Mouse (Mus musculus): ENCODE measurements around the gene Med13l. TPM values are rescaled to one million over a fixed set of nuclear protein-coding genes. Genes with fewer than 3 reads are reported as not detected.

Gene Med13l
- polyA plus RNA-seq, 1 experiment from 2014 or later: 9.8 TPM

DNA sequence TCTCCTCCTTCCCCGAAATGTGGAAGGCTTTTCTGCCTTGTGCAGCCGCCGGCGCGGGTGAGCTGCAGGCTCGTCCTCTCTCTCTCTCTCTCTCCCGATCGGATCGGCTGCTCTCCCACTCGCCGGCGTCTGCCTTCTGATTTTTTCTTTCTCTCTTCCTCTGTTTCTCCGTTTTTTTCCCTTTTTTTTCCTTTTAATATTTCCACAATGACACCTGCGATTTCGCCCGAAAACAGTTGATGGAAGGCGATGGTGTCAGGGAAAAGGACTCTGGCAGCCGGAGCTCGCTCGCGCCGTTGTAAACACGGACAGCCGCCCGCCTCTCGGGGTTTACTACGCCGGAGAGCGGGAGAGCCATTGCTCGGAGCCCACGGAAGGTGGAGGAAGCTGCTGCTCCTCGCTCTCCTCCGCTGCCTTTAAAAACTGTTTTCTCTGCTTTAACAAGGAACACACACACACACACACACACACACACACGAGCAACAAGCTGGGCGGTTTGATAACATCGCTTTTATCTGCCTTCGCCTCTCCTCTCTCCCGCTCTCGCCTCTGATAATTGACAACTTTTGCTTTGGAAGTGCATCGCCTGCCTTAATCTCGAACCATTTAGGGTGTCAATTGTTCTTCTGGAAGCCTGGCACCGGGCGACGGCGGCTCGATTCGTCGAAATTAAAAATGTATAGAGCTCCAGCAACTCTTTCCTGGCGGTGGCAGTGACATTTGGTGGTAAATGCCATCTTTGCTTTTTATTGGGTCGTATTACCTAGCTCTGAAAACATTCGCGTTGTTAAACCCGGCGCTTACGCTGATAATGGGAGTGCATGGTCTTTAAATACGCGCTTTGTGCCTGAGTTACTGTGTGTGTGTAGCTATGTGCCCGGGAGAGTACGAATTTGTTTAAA is 858 bp downstream of the Med13l start:
- DNase-seq (ENCODE audit: low spot score, missing footprints) (peak; percentile 97), ATAC-seq (ENCODE audit: low FRiP score) (0 out of 2 replicates have a peak, but pooled peaks have one; percentile 14)
- peak overlapping the region; percentile 81 for H3K4me2 ChIP-seq
- no peaks in the 10 kb centered on the region for H3K9me3 ChIP-seq (ENCODE audit: control insufficient read depth, low read length)
- no peaks in the 10 kb centered on the region; the same call in 1 of the 2 replicates for H3K27me3 ChIP-seq (ENCODE audit: control insufficient read depth, insufficient read depth, low read length)
- H3K36me3 ChIP-seq (ENCODE audit: control insufficient read depth, insufficient read depth, low read length): no peaks in the 10 kb centered on the region
- H3K9ac ChIP-seq (ENCODE audit: low read length): peak overlapping the region; percentile 94
- peaks cover 22% of the 10 kb centered on the region for H3K4me1 ChIP-seq (ENCODE audit: control insufficient read depth, insufficient read depth, low read length)
- WGBS: under 1% methylated on average over 54 of the region's 59 CpGs
- peak overlapping the region; percentile 87 for H3K4me3 ChIP-seq (ENCODE audit: low read depth, low read length)
- H3K27ac ChIP-seq (ENCODE audit: low read depth, low read length): peak overlapping the region; percentile 74

DNA sequence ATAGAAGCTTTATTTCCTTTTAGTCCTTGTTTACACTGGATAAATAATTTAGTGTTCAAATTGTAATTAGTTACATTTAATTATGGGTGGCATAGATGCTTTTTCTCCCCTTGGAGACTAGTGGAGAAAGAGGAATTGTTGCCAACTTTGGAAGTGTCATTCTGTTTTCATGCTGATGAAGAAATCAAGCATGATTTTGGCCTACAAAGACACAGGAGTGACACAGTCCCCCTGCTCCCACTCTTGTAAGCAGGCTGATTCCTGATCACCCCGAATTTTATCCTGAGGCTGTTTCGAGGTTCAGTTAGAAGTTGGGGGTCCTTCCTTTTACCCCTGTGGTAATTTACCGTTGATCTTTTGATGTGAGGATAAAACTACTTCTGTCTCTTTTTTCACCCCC is 1.7 kb downstream of the Med13l start:
- 41% methylated on average over 3 of the region's 3 CpGs for WGBS
- Histone ChIP-seq H3K36me3 (ENCODE audit: control insufficient read depth, insufficient read depth, low read length) (no peaks in the 10 kb centered on the region), H3K27ac (ENCODE audit: low read depth, low read length) (no peak overlapping the region), H3K9me3 (ENCODE audit: control insufficient read depth, low read length) (no peaks in the 10 kb centered on the region), H3K4me1 (ENCODE audit: control insufficient read depth, insufficient read depth, low read length) (peaks cover 30% of the 10 kb centered on the region), H3K4me2 (peak overlapping the region; percentile 81), H3K9ac (ENCODE audit: low read length) (peak overlapping the region; percentile 6; the same call in 1 of the 2 replicates), H3K4me3 (ENCODE audit: low read depth, low read length) (peak overlapping the region; percentile 87), H3K27me3 (ENCODE audit: control insufficient read depth, insufficient read depth, low read length) (no peaks in the 10 kb centered on the region; the same call in 1 of the 2 replicates)
- DNase-seq (ENCODE audit: low spot score, missing footprints): no peak
- no peak for ATAC-seq (ENCODE audit: low FRiP score)

DNA sequence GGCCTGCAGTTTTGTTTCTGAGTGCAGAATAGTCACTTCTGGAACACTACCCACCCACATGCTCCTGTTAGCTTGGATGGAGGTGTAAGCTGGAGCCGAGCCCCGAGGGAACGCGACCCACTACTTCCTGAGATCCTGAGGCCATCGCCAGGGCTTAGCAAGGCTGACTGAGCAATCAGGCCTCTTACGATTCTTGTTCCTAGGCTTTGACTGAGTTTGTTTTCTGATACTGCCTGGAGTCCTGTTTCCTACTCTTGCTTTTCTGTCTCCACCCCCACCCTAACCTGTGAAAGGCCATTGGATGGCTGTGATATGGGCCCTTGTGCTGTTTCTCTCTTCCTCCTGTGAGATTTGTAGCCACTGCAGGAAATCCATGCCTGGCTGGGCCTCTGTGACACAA is 3.1 kb downstream of the Med13l start:
- Histone ChIP-seq H3K4me1 (ENCODE audit: control insufficient read depth, insufficient read depth, low read length) (peaks cover 42% of the 10 kb centered on the region), H3K9me3 (ENCODE audit: control insufficient read depth, low read length) (no peaks in the 10 kb centered on the region), H3K4me2 (no peak overlapping the region), H3K27ac (ENCODE audit: low read depth, low read length) (no peak overlapping the region), H3K36me3 (ENCODE audit: control insufficient read depth, insufficient read depth, low read length) (no peaks in the 10 kb centered on the region), H3K4me3 (ENCODE audit: low read depth, low read length) (no peak overlapping the region), H3K27me3 (ENCODE audit: control insufficient read depth, insufficient read depth, low read length) (no peaks in the 10 kb centered on the region; the same call in 1 of the 2 replicates), H3K9ac (ENCODE audit: low read length) (no peak overlapping the region)
- 16% methylated on average over 6 of the region's 6 CpGs for WGBS
- DNase-seq (ENCODE audit: low spot score, missing footprints) (no peak), ATAC-seq (ENCODE audit: low FRiP score) (no peak)

DNA sequence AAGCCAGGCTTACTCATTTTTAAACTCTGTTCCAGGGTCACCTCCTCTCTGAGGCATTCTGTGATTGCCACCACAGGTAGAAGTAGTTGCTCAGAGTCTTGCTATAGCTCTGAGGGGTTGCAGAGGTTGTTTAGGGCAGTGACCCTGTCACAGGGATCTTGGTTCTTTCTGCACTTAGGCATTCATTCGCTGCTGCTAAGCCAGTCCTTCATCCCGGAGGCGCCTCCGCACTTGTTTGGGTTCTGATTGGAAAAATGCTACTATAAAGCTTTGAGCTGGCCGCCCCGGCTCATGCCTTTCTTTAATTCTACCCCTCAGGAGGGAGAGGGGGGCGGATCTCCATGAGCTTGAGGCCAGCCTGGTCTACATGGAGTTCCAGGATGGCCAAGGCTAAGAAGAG is 6.9 kb downstream of the Med13l start:
- no peaks in the 10 kb centered on the region for H3K36me3 ChIP-seq (ENCODE audit: control insufficient read depth, insufficient read depth, low read length)
- ATAC-seq (ENCODE audit: low FRiP score) (no peak), DNase-seq (ENCODE audit: low spot score, missing footprints) (no peak)
- 7% methylated on average over 7 of the region's 7 CpGs for WGBS
- 0 out of 2 replicates have a peak overlapping the region, but pooled peaks have one; percentile 2 for H3K4me2 ChIP-seq
- H3K9ac ChIP-seq (ENCODE audit: low read length): no peak overlapping the region
- H3K27ac ChIP-seq (ENCODE audit: low read depth, low read length): no peak overlapping the region; the same call in 1 of the 2 replicates
- H3K4me3 ChIP-seq (ENCODE audit: low read depth, low read length): no peak overlapping the region
- no peaks in the 10 kb centered on the region for H3K27me3 ChIP-seq (ENCODE audit: control insufficient read depth, insufficient read depth, low read length)
- peaks cover 53% of the 10 kb centered on the region for H3K4me1 ChIP-seq (ENCODE audit: control insufficient read depth, insufficient read depth, low read length)
- H3K9me3 ChIP-seq (ENCODE audit: control insufficient read depth, low read length): no peaks in the 10 kb centered on the region

DNA sequence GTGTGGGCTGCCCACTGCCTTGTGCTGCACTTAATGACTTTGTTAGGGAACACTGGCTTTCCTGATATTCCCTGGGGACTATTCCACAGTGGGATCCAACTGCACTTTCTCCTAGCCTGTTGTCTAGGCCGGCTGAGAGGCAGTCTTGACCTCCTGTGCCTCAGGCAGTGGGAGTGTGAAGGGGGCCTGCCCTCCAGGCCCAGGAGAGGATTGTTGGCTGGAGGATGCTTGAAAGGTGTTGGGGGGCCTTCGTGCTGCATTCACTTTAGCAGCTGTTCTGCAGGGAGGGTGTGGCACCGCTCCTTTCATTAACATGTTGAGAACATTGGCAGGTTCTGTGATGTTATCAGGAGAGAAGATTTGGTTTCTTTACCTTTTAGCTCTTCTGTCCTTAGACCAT is 8.5 kb downstream of the Med13l start:
- DNase-seq (ENCODE audit: low spot score, missing footprints): peak; percentile 84
- H3K27me3 ChIP-seq (ENCODE audit: control insufficient read depth, insufficient read depth, low read length): no peaks in the 10 kb centered on the region
- peaks cover 43% of the 10 kb centered on the region for H3K4me1 ChIP-seq (ENCODE audit: control insufficient read depth, insufficient read depth, low read length)
- no peak for ATAC-seq (ENCODE audit: low FRiP score)
- H3K9ac ChIP-seq (ENCODE audit: low read length): 0 out of 2 replicates have a peak overlapping the region, but pooled peaks have one; percentile 9
- H3K36me3 ChIP-seq (ENCODE audit: control insufficient read depth, insufficient read depth, low read length): no peaks in the 10 kb centered on the region
- 43% methylated on average over 3 of the region's 3 CpGs for WGBS
- no peak overlapping the region for H3K4me3 ChIP-seq (ENCODE audit: low read depth, low read length)
- no peaks in the 10 kb centered on the region for H3K9me3 ChIP-seq (ENCODE audit: control insufficient read depth, low read length)
- H3K4me2 ChIP-seq: no peak overlapping the region
- H3K27ac ChIP-seq (ENCODE audit: low read depth, low read length): no peak overlapping the region

DNA sequence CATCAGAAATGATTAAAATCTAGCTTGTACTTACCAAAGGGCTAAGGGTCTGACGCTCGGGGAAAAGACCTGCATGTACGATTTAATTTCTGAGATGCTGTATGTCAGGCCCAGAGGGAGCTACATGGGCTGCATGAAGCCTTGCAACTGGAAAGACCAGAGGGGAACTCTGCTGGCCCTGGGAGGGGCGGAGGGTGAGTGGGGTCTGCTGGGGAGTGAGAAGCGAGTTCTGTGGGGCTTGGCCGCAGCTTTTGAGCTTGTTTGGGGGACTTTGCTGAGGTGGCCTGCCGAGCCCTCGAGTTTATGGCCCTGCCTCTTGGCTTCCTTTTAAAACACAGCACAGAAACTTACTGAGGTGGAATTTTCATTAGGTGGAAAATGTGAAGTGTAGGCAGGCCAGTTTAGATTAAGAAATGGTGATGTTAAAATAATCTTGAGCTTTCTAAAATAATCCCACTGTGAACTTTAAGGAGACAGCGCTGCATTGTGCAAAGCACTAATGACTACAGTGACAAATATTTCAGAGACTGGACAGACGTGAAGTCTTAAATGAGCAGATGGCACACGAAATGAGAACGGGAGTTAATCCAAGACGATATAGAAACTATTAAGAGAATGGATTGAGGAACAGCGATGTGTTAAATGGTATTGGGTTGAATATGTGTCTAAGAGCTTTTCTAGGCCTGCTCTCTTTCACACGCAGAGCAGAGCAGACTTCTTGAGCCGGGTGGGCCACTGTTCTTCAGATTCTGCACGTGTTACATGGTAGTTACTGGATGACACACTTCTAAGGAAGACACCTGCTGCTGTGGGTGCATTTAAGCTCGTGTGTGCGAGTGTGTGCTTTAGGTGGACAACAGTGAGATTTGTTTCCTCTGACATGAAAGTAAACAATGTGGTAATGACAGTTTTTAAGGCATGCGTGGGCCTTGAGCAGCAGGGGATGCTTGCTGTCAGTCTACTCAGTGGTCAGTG is 9.4 kb downstream of the Med13l start:
- peak; percentile 79 for DNase-seq (ENCODE audit: low spot score, missing footprints)
- Histone ChIP-seq H3K4me3 (ENCODE audit: low read depth, low read length) (no peak overlapping the region), H3K27ac (ENCODE audit: low read depth, low read length) (no peak overlapping the region), H3K36me3 (ENCODE audit: control insufficient read depth, insufficient read depth, low read length) (no peaks in the 10 kb centered on the region), H3K27me3 (ENCODE audit: control insufficient read depth, insufficient read depth, low read length) (no peaks in the 10 kb centered on the region), H3K4me1 (ENCODE audit: control insufficient read depth, insufficient read depth, low read length) (peaks cover 41% of the 10 kb centered on the region), H3K9ac (ENCODE audit: low read length) (no peak overlapping the region; the same call in 1 of the 2 replicates), H3K4me2 (no peak overlapping the region), H3K9me3 (ENCODE audit: control insufficient read depth, low read length) (no peaks in the 10 kb centered on the region)
- no peak for ATAC-seq (ENCODE audit: low FRiP score)
- 62% methylated on average over 20 of the region's 20 CpGs for WGBS

DNA sequence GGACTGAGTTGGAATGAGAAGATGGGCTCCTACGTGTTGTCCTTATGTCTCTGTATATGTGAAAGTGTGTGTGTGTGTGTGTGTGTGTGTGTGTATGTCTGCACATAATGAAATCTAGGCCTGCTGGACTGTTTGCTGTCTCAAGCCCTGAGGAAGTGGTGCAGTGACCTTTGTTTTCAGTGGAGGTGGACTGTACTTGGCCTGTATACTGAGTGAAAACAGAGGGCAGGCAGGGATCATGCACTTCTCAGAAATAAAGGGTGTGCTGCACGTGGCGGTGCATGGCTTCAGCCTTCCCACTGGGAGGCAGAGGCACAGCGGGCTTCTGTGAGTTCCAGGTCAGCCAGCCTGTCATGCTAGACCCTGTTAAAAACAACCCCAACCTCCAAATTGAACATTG is 11.0 kb downstream of the Med13l start:
- 53% methylated on average over 4 of the region's 4 CpGs for WGBS
- Histone ChIP-seq H3K36me3 (ENCODE audit: control insufficient read depth, insufficient read depth, low read length) (no peaks in the 10 kb centered on the region), H3K27me3 (ENCODE audit: control insufficient read depth, insufficient read depth, low read length) (no peaks in the 10 kb centered on the region), H3K9ac (ENCODE audit: low read length) (no peak overlapping the region), H3K9me3 (ENCODE audit: control insufficient read depth, low read length) (no peaks in the 10 kb centered on the region), H3K4me1 (ENCODE audit: control insufficient read depth, insufficient read depth, low read length) (peaks cover 40% of the 10 kb centered on the region), H3K4me2 (no peak overlapping the region), H3K4me3 (ENCODE audit: low read depth, low read length) (no peak overlapping the region), H3K27ac (ENCODE audit: low read depth, low read length) (no peak overlapping the region)
- no peak for DNase-seq (ENCODE audit: low spot score, missing footprints)
- ATAC-seq (ENCODE audit: low FRiP score): no peak

DNA sequence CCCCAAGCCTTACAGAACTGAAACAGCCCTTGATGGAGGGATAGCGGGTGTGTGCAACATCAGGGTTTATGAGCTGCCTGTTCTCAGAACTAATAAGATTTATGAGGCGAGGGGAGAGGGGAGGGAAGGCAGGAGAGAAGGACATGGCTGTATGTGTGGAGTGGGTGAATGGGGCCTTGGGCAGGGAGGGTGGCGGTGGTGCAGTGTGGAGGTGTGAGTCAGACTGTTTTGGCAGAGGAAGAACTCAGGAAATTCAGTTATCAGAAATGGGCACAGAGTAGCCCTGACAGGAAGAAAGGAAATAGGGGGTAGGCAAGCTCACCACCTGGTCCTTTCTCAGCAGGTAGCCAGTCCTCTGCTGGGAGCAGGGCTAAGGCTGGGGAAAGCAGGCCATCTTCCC is 13.8 kb downstream of the Med13l start:
- DNase-seq (ENCODE audit: low spot score, missing footprints): no peak
- no peak overlapping the region for H3K9ac ChIP-seq (ENCODE audit: low read length)
- WGBS: 81% methylated on average over 3 of the region's 3 CpGs

More for the DNA sequence above, 13.8 kb downstream of the Med13l start:
- no peaks in the 10 kb centered on the region for H3K36me3 ChIP-seq (ENCODE audit: control insufficient read depth, insufficient read depth, low read length)
- peaks cover 19% of the 10 kb centered on the region for H3K4me1 ChIP-seq (ENCODE audit: control insufficient read depth, insufficient read depth, low read length)
- no peak overlapping the region for H3K27ac ChIP-seq (ENCODE audit: low read depth, low read length)
- H3K27me3 ChIP-seq (ENCODE audit: control insufficient read depth, insufficient read depth, low read length): no peaks in the 10 kb centered on the region
- H3K9me3 ChIP-seq (ENCODE audit: control insufficient read depth, low read length): no peaks in the 10 kb centered on the region
- no peak for ATAC-seq (ENCODE audit: low FRiP score)
- no peak overlapping the region for H3K4me2 ChIP-seq
- no peak overlapping the region for H3K4me3 ChIP-seq (ENCODE audit: low read depth, low read length)

Data from midbrain, embryonic 11.5 days (tissue).